Mouse (Mus musculus): ENCODE data around the gene Ptprd.

DNA sequence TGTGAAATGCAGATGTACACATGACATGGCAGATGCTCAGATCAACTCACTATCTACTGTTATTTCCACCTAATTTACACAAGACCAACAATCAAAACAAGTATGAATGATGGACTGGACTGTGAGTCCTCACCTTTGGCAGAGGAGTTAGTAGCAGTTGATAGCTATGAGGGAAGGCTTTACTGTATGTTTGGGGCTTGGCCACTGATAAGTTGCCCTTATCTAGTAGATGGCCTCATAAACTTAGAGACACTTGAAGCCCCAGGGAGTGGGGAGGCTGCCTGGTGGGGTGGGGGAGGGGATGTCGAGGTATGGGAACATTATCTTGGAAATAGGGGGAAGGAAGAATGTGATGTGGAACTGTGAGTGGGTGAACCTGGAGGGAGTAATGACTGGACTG lies 448.0 kb downstream of the Ptprd start:
- TF ChIP-seq POLR2A (IDR thresholded peaks at IDR 0.05; ENCODE audit: insufficient read depth, low read depth, low read length) (no peak), CTCF (IDR thresholded peaks at IDR 0.05; ENCODE audit: insufficient read depth, low read depth, low read length) (no peak)

Measured in olfactory bulb, adult 2 months (tissue).